Mouse (Mus musculus) kidney, adult 2 months (tissue): Measurements from ENCODE around the gene Tmem120a.

Experiments used
- CTCF ChIP-seq: fragments of 200-500 bp; conservative IDR thresholded peaks from 2 replicates; pipeline ENCODE4 v1.5.1; 2011; ENCODE audit warnings: low read depth, mild to moderate bottlenecking, control low read depth, low read length, moderate library complexity, mixed read lengths; ENCODE audit not compliant: insufficient read depth, insufficient read length
- POLR2A ChIP-seq: fragments of 200-500 bp; IDR thresholded peaks from one replicate; pipeline ENCODE4 v1.6.1; 2011; ENCODE audit warnings: low read depth, low read length, control low read depth

DNA sequence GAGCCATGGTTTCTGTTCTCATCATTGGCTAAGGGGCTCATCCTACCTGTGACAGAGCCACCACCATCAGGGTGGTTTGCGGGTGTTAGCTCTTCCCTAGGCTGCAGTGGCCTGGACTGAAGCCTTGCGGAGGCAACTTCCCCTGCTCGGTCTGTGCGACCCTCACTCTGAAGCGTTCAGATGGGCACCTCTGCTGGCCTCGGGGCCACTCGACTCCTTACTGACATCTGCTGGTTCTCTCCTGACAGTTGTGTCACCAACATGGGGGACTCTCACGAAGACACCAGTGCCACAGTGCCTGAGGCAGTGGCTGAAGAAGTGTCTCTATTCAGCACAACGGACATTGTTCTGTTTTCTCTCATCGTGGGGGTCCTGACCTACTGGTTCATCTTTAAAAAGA lies 28.6 kb downstream of the Tmem120a start:
- TF ChIP-seq CTCF (peak; percentile 26; the same call in 1 of the 2 replicates), POLR2A (no peak)
